Mouse (Mus musculus) stomach, embryonic 14.5 days (tissue): ENCODE results near the gene Polr1e. TPM values are rescaled to one million over a fixed set of nuclear protein-coding genes. Genes with fewer than 3 reads are reported as not detected.

Experiments
- ATAC-seq: fragments of 200-750 bp; cut with Nextera tagmentation; 2 replicates; pipeline ENCODE4 v1.8.0; 2017; ENCODE audit warnings: low read depth, moderate TSS enrichment; ENCODE audit not compliant: insufficient number of reproducible peaks, insufficient read depth, low FRiP score
- H3K27ac ChIP-seq: fragments of 300-500 bp; sonication (generic); 2 replicates; pipeline ENCODE4 v1.5.1; 2014; ENCODE audit warnings: mild to moderate bottlenecking, low read length, moderate library complexity, mixed read lengths
- H3K27me3 ChIP-seq: fragments of 300-500 bp; sonication (generic); 2 replicates; pipeline ENCODE4 v1.6.1; 2014; ENCODE audit warnings: low read length, control low read depth, mixed read lengths; ENCODE audit not compliant: control insufficient read depth, insufficient read depth
- H3K36me3 ChIP-seq: fragments of 300-500 bp; sonication (generic); 2 replicates; pipeline ENCODE4 v1.6.1; 2014; ENCODE audit warnings: mild to moderate bottlenecking, control low read depth, low read length, moderate library complexity, mixed read lengths; ENCODE audit not compliant: control insufficient read depth, insufficient read depth
- H3K4me1 ChIP-seq: fragments of 300-500 bp; sonication (generic); 2 replicates; pipeline ENCODE4 v1.6.1; 2014; ENCODE audit warnings: low read length, control low read depth, mixed read lengths; ENCODE audit not compliant: control insufficient read depth, insufficient read depth
- H3K4me2 ChIP-seq: fragments of 300-500 bp; sonication (generic); replicated peaks from 2 replicates; pipeline ENCODE4 v1.6.1; 2014; ENCODE audit warnings: low read depth, low read length, control low read depth
- H3K4me3 ChIP-seq: fragments of 300-500 bp; sonication (generic); 2 replicates; pipeline ENCODE4 v1.5.1; 2014; ENCODE audit warnings: low read depth, low read length, control low read depth
- H3K9ac ChIP-seq: fragments of 300-500 bp; sonication (generic); replicated peaks from 2 replicates; pipeline ENCODE4 v1.6.1; 2014; ENCODE audit warnings: low read depth, mild to moderate bottlenecking, control low read depth, low read length, moderate library complexity, mixed read lengths
- H3K9me3 ChIP-seq: fragments of 300-500 bp; sonication (generic); 2 replicates; pipeline ENCODE4 v1.6.1; 2016; ENCODE audit warnings: low read depth, low read length, control low read depth; ENCODE audit not compliant: control insufficient read depth
- WGBS: fragments of 180-500 bp; shearing (Covaris S2); extraction: QIAGEN DNeasy Blood & Tissue Kit; methylation state at CpG from one replicate; pipeline ENCODE4 v1.1.7; 2014; 5-methylcytosine and 5-hydroxymethylcytosine counted together
- polyA plus RNA-seq: library from polyadenylated mRNA; unstranded; fragments of >200 nt; fragmentation: Nextera tagmentation; extraction: Ambion mirVana; gene quantifications from 2 replicates; pipeline ENCODE4 v1.2.1, GENCODE M21; 2014

The Polr1e gene
- polyA plus RNA-seq: 34.6 and 40.7 TPM in 2 replicates

- Histone ChIP-seq H3K36me3 (no peaks in the 10 kb centered on the region), H3K27me3 (no peaks in the 10 kb centered on the region), H3K27ac (no peak within 1 kb of the TSS), H3K9me3 (no peaks in the 10 kb centered on the region), H3K4me1 (peaks cover 15% of the 10 kb centered on the region), H3K4me2 (peak within 1 kb of the TSS; percentile 97), H3K4me3 (peak within 1 kb of the TSS; percentile 72), H3K9ac (peak within 1 kb of the TSS; percentile 52)
- WGBS: under 1% methylated on average over 29 of the region's 29 CpGs
- ATAC-seq: peak; percentile 92
These were observed at the start of gene Polr1e for GRCm38 (mm10) chr4:45018452-45018980. TSS of gene Polr1e (plus strand) at chr4:45018583.

- Histone ChIP-seq H3K36me3 (no peaks in the 10 kb centered on the region), H3K4me1 (0 out of 2 replicates have a peak, but pooled peaks cover 3% of the 10 kb centered on the region), H3K27me3 (no peaks in the 10 kb centered on the region), H3K9me3 (no peaks in the 10 kb centered on the region), H3K4me3 (no peak overlapping the region), H3K9ac (no peak overlapping the region), H3K4me2 (no peak overlapping the region), H3K27ac (no peak overlapping the region)
- WGBS: 91% methylated on average over 7 of the region's 7 CpGs
- ATAC-seq: no peak
These were observed 48.3 kb upstream of the Polr1e start for GRCm38 (mm10) chr4:44970056-44970455.

- H3K27ac ChIP-seq: no peak overlapping the region
- no peak for ATAC-seq
- no peaks in the 10 kb centered on the region for H3K36me3 ChIP-seq
- H3K4me2 ChIP-seq: no peak overlapping the region
- 21% methylated on average over 10 of the region's 10 CpGs for WGBS
- 0 out of 2 replicates have a peak, but pooled peaks cover 3% of the 10 kb centered on the region for H3K4me1 ChIP-seq
- H3K4me3 ChIP-seq: no peak overlapping the region
- H3K9me3 ChIP-seq: no peaks in the 10 kb centered on the region
- no peak overlapping the region for H3K9ac ChIP-seq
- H3K27me3 ChIP-seq: no peaks in the 10 kb centered on the region
These were observed 47.7 kb upstream of the Polr1e start for GRCm38 (mm10) chr4:44970612-44971110.

- ATAC-seq: peak; percentile 60
- H3K27me3 ChIP-seq: no peaks in the 10 kb centered on the region
- WGBS: 13% methylated on average over 9 of the region's 9 CpGs
- peak overlapping the region; percentile 36; the same call in 1 of the 2 replicates for H3K4me2 ChIP-seq
- no peaks in the 10 kb centered on the region for H3K36me3 ChIP-seq
- H3K4me3 ChIP-seq: no peak overlapping the region
- H3K9me3 ChIP-seq: no peaks in the 10 kb centered on the region
- H3K9ac ChIP-seq: no peak overlapping the region
- H3K27ac ChIP-seq: no peak overlapping the region
- 0 out of 2 replicates have a peak, but pooled peaks cover 3% of the 10 kb centered on the region for H3K4me1 ChIP-seq
These were observed 44.9 kb upstream of the Polr1e start for GRCm38 (mm10) chr4:44973450-44973849.

- Histone ChIP-seq H3K4me1 (0 out of 2 replicates have a peak, but pooled peaks cover 3% of the 10 kb centered on the region), H3K9ac (no peak overlapping the region), H3K36me3 (no peaks in the 10 kb centered on the region), H3K9me3 (no peaks in the 10 kb centered on the region), H3K4me2 (peak overlapping the region; percentile 36; the same call in 1 of the 2 replicates), H3K27me3 (no peaks in the 10 kb centered on the region), H3K4me3 (no peak overlapping the region), H3K27ac (no peak overlapping the region)
- ATAC-seq: no peak
- WGBS: 45% methylated on average over 14 of the region's 14 CpGs
These were observed 44.5 kb upstream of the Polr1e start for GRCm38 (mm10) chr4:44973871-44974270.

GRCm38 (mm10) chr4:44974331-44974730 lies 44.1 kb upstream of the Polr1e start:
- no peak overlapping the region for H3K4me2 ChIP-seq
- no peak overlapping the region for H3K4me3 ChIP-seq
- no peak overlapping the region for H3K27ac ChIP-seq
- no peak for ATAC-seq
- H3K27me3 ChIP-seq: no peaks in the 10 kb centered on the region
- 0 out of 2 replicates have a peak, but pooled peaks cover 3% of the 10 kb centered on the region for H3K4me1 ChIP-seq
- H3K36me3 ChIP-seq: no peaks in the 10 kb centered on the region
- 74% methylated on average over 8 of the region's 8 CpGs for WGBS
- H3K9me3 ChIP-seq: no peaks in the 10 kb centered on the region
- no peak overlapping the region for H3K9ac ChIP-seq

GRCm38 (mm10) chr4:44976026-44976615 lies 42.3 kb upstream of the Polr1e start:
- 62% methylated on average over 6 of the region's 6 CpGs for WGBS
- H3K4me1 ChIP-seq: 0 out of 2 replicates have a peak, but pooled peaks cover 3% of the 10 kb centered on the region
- no peak for ATAC-seq
- no peaks in the 10 kb centered on the region for H3K9me3 ChIP-seq
- no peak overlapping the region for H3K9ac ChIP-seq
- H3K36me3 ChIP-seq: no peaks in the 10 kb centered on the region
- H3K27me3 ChIP-seq: no peaks in the 10 kb centered on the region
- no peak overlapping the region for H3K4me3 ChIP-seq
- H3K4me2 ChIP-seq: no peak overlapping the region
- no peak overlapping the region for H3K27ac ChIP-seq

GRCm38 (mm10) chr4:44976921-44977710 lies 41.3 kb upstream of the Polr1e start:
- Histone ChIP-seq H3K4me2 (no peak overlapping the region), H3K9me3 (no peaks in the 10 kb centered on the region), H3K27ac (no peak overlapping the region), H3K4me3 (no peak overlapping the region), H3K27me3 (no peaks in the 10 kb centered on the region), H3K9ac (no peak overlapping the region), H3K36me3 (no peaks in the 10 kb centered on the region), H3K4me1 (peaks cover 7% of the 10 kb centered on the region)
- 87% methylated on average over 10 of the region's 10 CpGs for WGBS
- no peak for ATAC-seq
